Mouse (Mus musculus) E14TG2a.4 (cell line): Measurements from ENCODE around the gene Tgfbr3.

Experiments used
- CTCF ChIP-seq: conservative IDR thresholded peaks from 2 replicates; pipeline ENCODE4 v1.5.1; 2014; ENCODE audit warnings: low read length
- POU5F1 ChIP-seq: IDR thresholded peaks from 2 replicates; pipeline ENCODE4 v1.6.1; 2014; ENCODE audit warnings: low read length, borderline replicate concordance

DNA sequence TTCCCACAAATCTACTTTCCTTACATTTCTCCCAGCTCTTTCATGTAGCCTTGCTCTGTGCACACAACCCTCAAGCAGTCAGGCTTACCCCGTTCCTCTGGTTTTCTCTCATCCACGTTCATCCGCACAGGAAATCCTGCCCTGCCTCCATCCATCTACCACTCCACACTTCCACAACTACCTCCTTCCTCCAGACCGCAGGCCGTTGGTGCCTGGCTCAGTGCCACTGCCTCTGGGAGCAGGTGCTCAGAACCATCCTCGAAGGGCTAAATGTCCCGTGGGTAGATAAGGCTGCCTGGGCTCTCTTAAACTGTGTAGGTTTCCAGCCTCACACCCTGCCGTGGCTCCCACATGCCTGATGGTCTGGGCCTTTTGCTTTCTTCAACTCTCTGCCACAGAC, 197.3 kb downstream of the Tgfbr3 start:
- TF ChIP-seq CTCF = no peak
- no peak for TF ChIP-seq POU5F1
